Mouse (Mus musculus): Measurements from ENCODE around the gene Ly6g5c.

- TF ChIP-seq POLR2A (IDR thresholded peaks at IDR 0.05; ENCODE audit: low read depth, low read length) (0 out of 2 replicates have a peak, but pooled peaks have one; percentile 13), RAD21 (IDR thresholded peaks at IDR 0.05; ENCODE audit: low read depth, low read length) (no peak), TCF12 (IDR thresholded peaks at IDR 0.05; ENCODE audit: low read depth, low read length) (no peak), SIN3A (IDR thresholded peaks at IDR 0.05; ENCODE audit: low read length) (no peak)
These were observed 39.3 kb downstream of the Ly6g5c start for GRCm38 (mm10) chr17:35147348-35147747.
